In genomic region chr3:137961736-137962385, GRCm38 (mm10) we compare ENCODE assay signal across 10 mouse cellular contexts. TPM values are rescaled to one million over a fixed set of nuclear protein-coding genes. Genes with fewer than 3 reads are reported as not detected.
A peak's percentile ranks its signal among the peaks of the same experiment; 100 is the strongest.
DNase-seq lines count a peak whose midpoint lies in the region; ATAC-seq lines count a peak whose summit lies in the region.
"Had no signal": no experiment of that assay in that cellular context is flagged by ENCODE, and none has a peak within 500 bp of the region (broad histone marks: within the 10 kb centered on the region; RNA-seq: fewer than 3 reads in every experiment).

No protein-coding gene starts in this region.

- ATAC-seq in midbrain, embryonic 11.5 days (ENCODE audit: low FRiP score), result no peak
- no peak for ATAC-seq in midbrain, embryonic 13.5 days
- peak; percentile 59 for ATAC-seq in erythroid progenitor cell, adult 5-6 weeks (replicated peaks; ENCODE audit: low FRiP score, poor library complexity, severe bottlenecking)

- no peak overlapping the region for H3K27ac ChIP-seq in midbrain, embryonic 11.5 days (ENCODE audit: low read depth, low read length)
- no peak overlapping the region for H3K27ac ChIP-seq in midbrain, embryonic 13.5 days
- H3K27ac ChIP-seq: forebrain, embryonic 10.5 days; limb, embryonic 15.5 days had no signal

- H3K9me3 ChIP-seq in midbrain, embryonic 11.5 days (ENCODE audit: control insufficient read depth, low read length), result no peaks in the 10 kb centered on the region
- no peaks in the 10 kb centered on the region for H3K9me3 ChIP-seq in midbrain, embryonic 13.5 days
- H3K9me3 ChIP-seq: forebrain, embryonic 10.5 days; limb, embryonic 15.5 days had no signal

- no peak overlapping the region for H3K9ac ChIP-seq in midbrain, embryonic 11.5 days (ENCODE audit: low read length)
- no peak overlapping the region for H3K9ac ChIP-seq in midbrain, embryonic 13.5 days (replicated peaks)
- H3K9ac ChIP-seq: limb, embryonic 15.5 days had no signal

- no peaks in the 10 kb centered on the region for H3K4me1 ChIP-seq in midbrain, embryonic 11.5 days (ENCODE audit: control insufficient read depth, insufficient read depth, low read length)
- no peaks in the 10 kb centered on the region for H3K4me1 ChIP-seq in midbrain, embryonic 13.5 days (replicated peaks)
- H3K4me1 ChIP-seq: forebrain, embryonic 10.5 days; limb, embryonic 15.5 days had no signal

- DNase-seq in heart, adult 11 months, result peak; percentile 88
- no peak for DNase-seq in heart, postnatal 14 days
- DNase-seq in midbrain, embryonic 11.5 days (ENCODE audit: low spot score, missing footprints), result peak; percentile 54
- no peak for DNase-seq in right cerebral cortex, adult 2 months (ENCODE audit: low spot score in 2 of 2)
- no peak for DNase-seq in kidney, adult 11 months
- DNase-seq in retina, embryonic 14.5 days (ENCODE audit: low spot score), result no peak

- WGBS in midbrain, embryonic 11.5 days, result 63% methylated on average over 8 of the region's 8 CpGs
- WGBS in midbrain, embryonic 13.5 days, result 67% methylated on average over 8 of the region's 8 CpGs

- H3K4me3 ChIP-seq in midbrain, embryonic 11.5 days (ENCODE audit: low read depth, low read length), result no peak overlapping the region
- no peak overlapping the region for H3K4me3 ChIP-seq in midbrain, embryonic 13.5 days (replicated peaks)
- H3K4me3 ChIP-seq: forebrain, embryonic 10.5 days; limb, embryonic 15.5 days had no signal

- intact Hi-C loops in heart, postnatal 14 days (cut with DNase I), result no loop called here

- H3K27me3 ChIP-seq in midbrain, embryonic 11.5 days (ENCODE audit: control insufficient read depth, insufficient read depth, low read length), result no peaks in the 10 kb centered on the region
- no peaks in the 10 kb centered on the region for H3K27me3 ChIP-seq in midbrain, embryonic 13.5 days
- H3K27me3 ChIP-seq: limb, embryonic 15.5 days had no signal

- no peaks in the 10 kb centered on the region for H3K36me3 ChIP-seq in midbrain, embryonic 11.5 days (ENCODE audit: control insufficient read depth, insufficient read depth, low read length)
- H3K36me3 ChIP-seq in midbrain, embryonic 13.5 days, result no peaks in the 10 kb centered on the region
- H3K36me3 ChIP-seq: forebrain, embryonic 10.5 days; limb, embryonic 15.5 days had no signal

- no peak overlapping the region for H3K4me2 ChIP-seq in midbrain, embryonic 11.5 days
- no peak overlapping the region for H3K4me2 ChIP-seq in midbrain, embryonic 13.5 days (replicated peaks)
- H3K4me2 ChIP-seq: limb, embryonic 15.5 days had no signal

RNA-seq across cellular contexts. Expression of gene Dapp1, which starts 19.5 kb away (rescaled TPM):
- 1 to 10 TPM; 3.8 to 5.0 TPM for total RNA-seq in heart, postnatal 14 days (2021)
- polyA plus RNA-seq in midbrain, embryonic 11.5 days (2014; fragmentation: Nextera tagmentation; extraction: Ambion mirVana), result 3.2 and 3.4 TPM in 2 replicates
- 0.67 and 1.2 TPM in 2 replicates for polyA plus RNA-seq in midbrain, embryonic 13.5 days (2015; fragmentation: Nextera tagmentation; extraction: Ambion mirVana)
- total RNA-seq in erythroid progenitor cell, adult 5-6 weeks (2015; ENCODE audit: low replicate concordance), result 22.3 and 27.7 TPM in 2 replicates
- total RNA-seq in erythroid progenitor cell, adult 5-6 weeks (2017; ENCODE audit: low replicate concordance), result 26.3 TPM in 2 replicates

RNA-seq across cellular contexts. Expression of gene Lamtor3, which starts 43.6 kb away (rescaled TPM):
- 10 to 100 TPM; 88.9 to 90.3 TPM for total RNA-seq in heart, postnatal 14 days (2021)
- polyA plus RNA-seq in midbrain, embryonic 11.5 days (2014; fragmentation: Nextera tagmentation; extraction: Ambion mirVana), result 98.7 and 106 TPM in 2 replicates
- 120 and 122 TPM in 2 replicates for polyA plus RNA-seq in midbrain, embryonic 13.5 days (2015; fragmentation: Nextera tagmentation; extraction: Ambion mirVana)
- total RNA-seq in erythroid progenitor cell, adult 5-6 weeks (2015; ENCODE audit: low replicate concordance), result 75.0 and 88.0 TPM in 2 replicates
- total RNA-seq in erythroid progenitor cell, adult 5-6 weeks (2017; ENCODE audit: low replicate concordance), result 58.6 and 69.3 TPM in 2 replicates

Comparison
In these comparisons a context has a peak if more than half of its experiments do, and no peak if none do; other contexts are left out.
1. DNase-seq: peak in heart, adult 11 months (single experiment) and midbrain, embryonic 11.5 days (single experiment); none in heart, postnatal 14 days (0 of 2), right cerebral cortex, adult 2 months (0 of 2), kidney, adult 11 months (single experiment) and retina, embryonic 14.5 days (single experiment).